Comparison of ENCODE assay signal across 29 mouse cellular contexts in genomic region chrX:138620106-138620505, GRCm38 (mm10).
DNase-seq lines count a peak whose midpoint lies in the region; ATAC-seq lines count a peak whose summit lies in the region.
"Had no signal": no experiment of that assay in that cellular context is flagged by ENCODE, and none has a peak within 500 bp of the region (broad histone marks: within the 10 kb centered on the region; RNA-seq: fewer than 3 reads in every experiment).

No protein-coding gene starts in this region.

- no peak for ATAC-seq in heart, embryonic 12.5 days (ENCODE audit: insufficient number of reproducible peaks, low FRiP score)
- ATAC-seq: activated CD4-positive, CD25-positive, alpha-beta regulatory T cell, adult 4 months; CD4-positive, CD25-positive, alpha-beta regulatory T cell, adult 4 months; forebrain, embryonic 15.5 days; hindbrain, postnatal 0 days; inflammation-experienced regulatory T-cells, adult 6 months; intestine, embryonic 16.5 days had no signal

- no peak overlapping the region for H3K9ac ChIP-seq in heart, embryonic 12.5 days
- H3K9ac ChIP-seq: embryonic facial prominence, embryonic 12.5 days; embryonic facial prominence, embryonic 15.5 days; forebrain, embryonic 12.5 days; forebrain, embryonic 15.5 days; heart, embryonic 15.5 days; hindbrain, embryonic 14.5 days had no signal

- no peaks in the 10 kb centered on the region for H3K4me1 ChIP-seq in heart, embryonic 12.5 days (replicated peaks)
- H3K4me1 ChIP-seq: embryonic facial prominence, embryonic 12.5 days; embryonic facial prominence, embryonic 15.5 days; forebrain, embryonic 12.5 days; forebrain, embryonic 15.5 days; heart, embryonic 15.5 days had no signal

- DNase-seq in 3T3-L1 (ENCODE audit: low read depth, low spot score), result peak; percentile 10
- peak; percentile 70 for DNase-seq in Muller cell, postnatal 12 days (ENCODE audit: inconsistent ontology term)
- DNase-seq in fibroblast of lung, adult 2 months (ENCODE audit: low read depth), result peak; percentile 16
- no peak for DNase-seq in lung, postnatal 25 days (ENCODE audit: low spot score)
- DNase-seq in natural killer cell, adult 2 months (ENCODE audit: low spot score in 2 of 2), result no peak
- DNase-seq in right cerebral cortex, postnatal 10 days (ENCODE audit: low spot score in 2 of 2), result no peak
- DNase-seq: adrenal gland, adult 8-10 months; adrenal gland, postnatal 25 days; B cell, adult 2 months; cerebellum, adult 18-20 months; cerebellum, adult 9-10 months; cerebellum, postnatal 14 days; gastrocnemius, postnatal 25 days; heart, adult 2 months; heart, postnatal 10 days; heart, postnatal 36 days had no signal

- H3K9me3 ChIP-seq in heart, embryonic 12.5 days (replicated peaks), result no peaks in the 10 kb centered on the region
- H3K9me3 ChIP-seq: embryonic facial prominence, embryonic 12.5 days; embryonic facial prominence, embryonic 15.5 days; forebrain, embryonic 12.5 days; forebrain, embryonic 15.5 days; heart, embryonic 15.5 days had no signal

- H3K27ac ChIP-seq in heart, embryonic 12.5 days (ENCODE audit: poor library complexity, severe bottlenecking), result no peak overlapping the region
- H3K27ac ChIP-seq: embryonic facial prominence, embryonic 12.5 days; embryonic facial prominence, embryonic 15.5 days; forebrain, embryonic 12.5 days; forebrain, embryonic 15.5 days; heart, adult 2 months; heart, embryonic 15.5 days; hindbrain, embryonic 14.5 days; hindbrain, postnatal 0 days had no signal

- H3K36me3 ChIP-seq in heart, embryonic 12.5 days, result no peaks in the 10 kb centered on the region
- H3K36me3 ChIP-seq: embryonic facial prominence, embryonic 12.5 days; embryonic facial prominence, embryonic 15.5 days; forebrain, embryonic 12.5 days; forebrain, embryonic 15.5 days; heart, embryonic 15.5 days had no signal

- H3K4me2 ChIP-seq in heart, embryonic 12.5 days, result no peak overlapping the region
- H3K4me2 ChIP-seq: embryonic facial prominence, embryonic 12.5 days; embryonic facial prominence, embryonic 15.5 days; forebrain, embryonic 12.5 days; forebrain, embryonic 15.5 days; heart, embryonic 11.5 days; heart, embryonic 15.5 days; hindbrain, embryonic 14.5 days had no signal

- 61% methylated on average over 3 of the region's 3 CpGs for WGBS in heart, embryonic 12.5 days

- no peak overlapping the region for H3K4me3 ChIP-seq in heart, embryonic 12.5 days
- H3K4me3 ChIP-seq: embryonic facial prominence, embryonic 12.5 days; embryonic facial prominence, embryonic 15.5 days; forebrain, embryonic 12.5 days; forebrain, embryonic 15.5 days; heart, adult 2 months; heart, embryonic 15.5 days had no signal

- H3K27me3 ChIP-seq in heart, embryonic 12.5 days (replicated peaks), result no peaks in the 10 kb centered on the region
- H3K27me3 ChIP-seq: embryonic facial prominence, embryonic 12.5 days; embryonic facial prominence, embryonic 15.5 days; forebrain, embryonic 12.5 days; forebrain, embryonic 15.5 days; heart, embryonic 15.5 days had no signal

Comparison
In these comparisons a context has a peak if more than half of its experiments do, and no peak if none do; other contexts are left out.
1. DNase-seq: peak in 3T3-L1 (single experiment), Muller cell, postnatal 12 days (single experiment) and fibroblast of lung, adult 2 months (single experiment); none in lung, postnatal 25 days (single experiment), natural killer cell, adult 2 months (0 of 2) and right cerebral cortex, postnatal 10 days (0 of 2).